Mouse (Mus musculus) MEL (cell line): ENCODE measurements around the gene Sorbs2. TPM values are rescaled to one million over a fixed set of nuclear protein-coding genes. Genes with fewer than 3 reads are reported as not detected.

Experiments used
- DNase-seq: peaks from one replicate; pipeline ENCODE4 v3.0.0; 2011; ENCODE audit warnings: low read depth, low spot score
- H3K27ac ChIP-seq: 2 replicates; pipeline ENCODE4 v1.5.1; 2012; ENCODE audit warnings: low read depth, mild to moderate bottlenecking, control low read depth, low read length, moderate library complexity; ENCODE audit not compliant: control insufficient read depth
- H3K27me3 ChIP-seq, 2 experiments: fragments of 150-350 bp in 1 of 2; sonication (generic) in 1 of 2; 2 replicates each; pipeline ENCODE4 v1.6.1; 2012; ENCODE audit warnings: low read length in 2 of 2, mild to moderate bottlenecking in 2 of 2, improper control_type of control experiment in 1 of 2, moderate library complexity in 1 of 2; ENCODE audit not compliant: insufficient read depth in 2 of 2, control insufficient read depth in 1 of 2
- H3K36me3 ChIP-seq, 2 experiments: 2 replicates each; pipeline ENCODE4 v1.6.1; 2012 to 2014; ENCODE audit warnings: low read length in 2 of 2, improper control_type of control experiment in 1 of 2, inconsistent platforms in 1 of 2, mild to moderate bottlenecking in 1 of 2; ENCODE audit not compliant: insufficient read depth in 2 of 2, control insufficient read depth in 1 of 2
- H3K4me1 ChIP-seq, 2 experiments: fragments of 150-350 bp in 1 of 2; sonication (generic) in 1 of 2; 2 replicates each; pipeline ENCODE4 v1.6.1; 2012; ENCODE audit warnings: low read length in 2 of 2, improper control_type of control experiment in 1 of 2, mild to moderate bottlenecking in 1 of 2; ENCODE audit not compliant: insufficient read depth in 2 of 2, control insufficient read depth in 1 of 2
- H3K4me3 ChIP-seq, 2 experiments: fragments of 150-350 bp in 1 of 2; sonication (generic) in 1 of 2; 2 replicates each; pipeline ENCODE4 v1.5.1; 2012; ENCODE audit warnings: low read depth in 2 of 2, low read length in 2 of 2, mild to moderate bottlenecking in 2 of 2, moderate library complexity in 2 of 2, control low read depth in 1 of 2, improper control_type of control experiment in 1 of 2; ENCODE audit not compliant: control insufficient read depth in 1 of 2, insufficient read depth in 1 of 2
- H3K79me2 ChIP-seq: 2 replicates; pipeline ENCODE4 v1.6.1; 2012; ENCODE audit warnings: mild to moderate bottlenecking, low read length, moderate library complexity; ENCODE audit not compliant: control insufficient read depth, poor library complexity, insufficient read depth
- H3K9ac ChIP-seq: 2 replicates; pipeline ENCODE4 v1.6.1; 2012; ENCODE audit warnings: low read depth, mild to moderate bottlenecking, control low read depth, low read length, moderate library complexity; ENCODE audit not compliant: control insufficient read depth, poor library complexity, severe bottlenecking
- H3K9me3 ChIP-seq: fragments of 150-350 bp; sonication (generic); replicated peaks from 2 replicates; pipeline ENCODE4 v1.6.1; 2012; ENCODE audit warnings: mild to moderate bottlenecking, low read length, improper control_type of control experiment, moderate library complexity; ENCODE audit not compliant: insufficient read depth
- BHLHE40 ChIP-seq: IDR thresholded peaks from 2 replicates; pipeline ENCODE4 v1.6.1; 2012; ENCODE audit warnings: low read depth, mild to moderate bottlenecking, inconsistent platforms, low read length, improper control_type of control experiment, borderline replicate concordance
- CHD1 ChIP-seq: IDR thresholded peaks from 2 replicates; pipeline ENCODE4 v1.6.1; 2012; ENCODE audit warnings: low read depth, mild to moderate bottlenecking, inconsistent platforms, low read length, improper control_type of control experiment
- CHD2 ChIP-seq: IDR thresholded peaks from 2 replicates; pipeline ENCODE4 v1.6.1; 2011; ENCODE audit warnings: low read length, improper control_type of control experiment
- E2F4 ChIP-seq: IDR thresholded peaks from 2 replicates; pipeline ENCODE4 v1.6.1; 2011; ENCODE audit warnings: low read depth, low read length, improper control_type of control experiment, borderline replicate concordance
- ELF1 ChIP-seq: IDR thresholded peaks from 2 replicates; pipeline ENCODE4 v1.6.1; 2014; ENCODE audit warnings: low read depth, mild to moderate bottlenecking, inconsistent platforms, low read length, improper control_type of control experiment, moderate library complexity
- EP300 ChIP-seq, 2 experiments: IDR thresholded peaks; 2 replicates each; pipeline ENCODE4 v1.6.1; 2011; ENCODE audit warnings: improper control_type of control experiment in 2 of 2, low read length in 2 of 2, low read depth in 1 of 2, mild to moderate bottlenecking in 1 of 2
- GABPA ChIP-seq: IDR thresholded peaks from 2 replicates; pipeline ENCODE4 v1.6.1; 2012; ENCODE audit warnings: low read depth, mild to moderate bottlenecking, inconsistent platforms, low read length, improper control_type of control experiment, moderate library complexity
- GATA1 ChIP-seq: IDR thresholded peaks from 2 replicates; pipeline ENCODE4 v1.6.1; 2011; ENCODE audit warnings: low read depth, low read length, improper control_type of control experiment
- HCFC1 ChIP-seq: IDR thresholded peaks from 2 replicates; pipeline ENCODE4 v1.6.1; 2012; ENCODE audit warnings: low read depth, mild to moderate bottlenecking, inconsistent platforms, low read length, improper control_type of control experiment, moderate library complexity
- JUND ChIP-seq: IDR thresholded peaks from 2 replicates; pipeline ENCODE4 v1.6.1; 2011; ENCODE audit warnings: low read depth, mild to moderate bottlenecking, improper control_type of control experiment, low read length
- MAX ChIP-seq: IDR thresholded peaks from 2 replicates; pipeline ENCODE4 v1.6.1; 2011; ENCODE audit warnings: low read length, improper control_type of control experiment
- NELFE ChIP-seq: IDR thresholded peaks from 2 replicates; pipeline ENCODE4 v1.6.1; 2011; ENCODE audit warnings: low read depth, low read length, improper control_type of control experiment
- POLR2AphosphoS2 ChIP-seq: IDR thresholded peaks from 2 replicates; pipeline ENCODE4 v1.6.1; 2011; ENCODE audit warnings: low read length, improper control_type of control experiment
- POLR2AphosphoS5 ChIP-seq: IDR thresholded peaks from 2 replicates; pipeline ENCODE4 v1.6.1; 2012; ENCODE audit warnings: low read depth, borderline replicate concordance, mild to moderate bottlenecking, inconsistent platforms, low read length, moderate library complexity, mixed read lengths
- RAD21 ChIP-seq: IDR thresholded peaks from 2 replicates; pipeline ENCODE4 v1.6.1; 2011; ENCODE audit warnings: mild to moderate bottlenecking, low read depth, low read length, improper control_type of control experiment
- RCOR1 ChIP-seq: IDR thresholded peaks from 2 replicates; pipeline ENCODE4 v1.6.1; 2012; ENCODE audit warnings: low read depth, mild to moderate bottlenecking, inconsistent platforms, low read length, improper control_type of control experiment
- UBTF ChIP-seq: IDR thresholded peaks from 2 replicates; pipeline ENCODE4 v1.6.1; 2012; ENCODE audit warnings: low read depth, mild to moderate bottlenecking, inconsistent platforms, low read length, improper control_type of control experiment, moderate library complexity, borderline replicate concordance; ENCODE audit not compliant: insufficient read depth
- USF1 ChIP-seq: IDR thresholded peaks from 2 replicates; pipeline ENCODE4 v1.6.1; 2014; ENCODE audit warnings: low read depth, mild to moderate bottlenecking, inconsistent platforms, low read length, improper control_type of control experiment, moderate library complexity
- ZMIZ1 ChIP-seq: IDR thresholded peaks from 2 replicates; pipeline ENCODE4 v1.6.1; 2012; ENCODE audit warnings: low read depth, mild to moderate bottlenecking, inconsistent platforms, low read length, improper control_type of control experiment, moderate library complexity
- polyA plus RNA-seq, 2 experiments: library from polyadenylated mRNA; stranded (reverse) in 1 of 2; unstranded in 1 of 2; fragments of >175 nt in 1 of 2; fragments of >200 nt in 1 of 2; gene quantifications; 2 replicates each; pipeline versions ENCODE4 v1.2.1 to v1.2.4; 2012; ENCODE audit warnings: low replicate concordance in 2 of 2, low read depth in 1 of 2; ENCODE audit not compliant: insufficient read length in 2 of 2, insufficient read depth in 1 of 2, missing spikeins in 1 of 2
- total RNA-seq: library from RNA; depleted of rRNA; stranded (reverse); fragments of 300-350 nt; gene quantifications from 2 replicates; pipeline ENCODE4 v1.2.3, GENCODE M21; 2012

Gene Sorbs2
- total and polyA plus RNA-seq, 3 experiments, result not detected

GRCm38 (mm10) chr8:45709734-45710133 is 202.1 kb downstream of the Sorbs2 start:
- H3K36me3 ChIP-seq, result no peaks in the 10 kb centered on the region
- H3K9me3 ChIP-seq, result no peaks in the 10 kb centered on the region
- no peaks in the 10 kb centered on the region for H3K4me1 ChIP-seq
- no peak overlapping the region for H3K4me3 ChIP-seq
- no peak overlapping the region for H3K27ac ChIP-seq
- no peaks in the 10 kb centered on the region for H3K27me3 ChIP-seq
- H3K9ac ChIP-seq, result no peak overlapping the region
- TF ChIP-seq EP300 (IDR thresholded peaks at IDR 0.05; ENCODE audit: low read depth in 1 of 2, low read length in 2 of 2) (no peak), HCFC1 (no peak), POLR2AphosphoS2 (no peak), JUND (no peak), CHD2 (no peak), RCOR1 (no peak), GATA1 (no peak), UBTF (no peak), USF1 (no peak)
- H3K79me2 ChIP-seq, result no peaks in the 10 kb centered on the region
- DNase-seq, result no peak

- no peaks in the 10 kb centered on the region for H3K4me1 ChIP-seq
- H3K9ac ChIP-seq, result no peak overlapping the region
- no peaks in the 10 kb centered on the region for H3K27me3 ChIP-seq
- no peak for DNase-seq
- H3K36me3 ChIP-seq, result no peaks in the 10 kb centered on the region
- H3K4me3 ChIP-seq, result no peak overlapping the region
- no peaks in the 10 kb centered on the region for H3K9me3 ChIP-seq
- H3K79me2 ChIP-seq, result no peaks in the 10 kb centered on the region
- TF ChIP-seq ZMIZ1, result no peak
- no peak overlapping the region for H3K27ac ChIP-seq
Measured at GRCm38 (mm10) chr8:45712610-45713009, 205.0 kb downstream of the Sorbs2 start.

- H3K27ac ChIP-seq, result no peak overlapping the region
- H3K4me1 ChIP-seq, result no peaks in the 10 kb centered on the region
- no peak overlapping the region for H3K9ac ChIP-seq
- H3K9me3 ChIP-seq, result no peaks in the 10 kb centered on the region
- TF ChIP-seq RAD21, result no peak
- TF ChIP-seq JUND, result no peak
- no peak for TF ChIP-seq GABPA
- TF ChIP-seq ELF1, result no peak
- no peak for TF ChIP-seq EP300 (IDR thresholded peaks at IDR 0.05; ENCODE audit: low read depth in 1 of 2, low read length in 2 of 2)
- TF ChIP-seq BHLHE40, result no peak
- no peak for TF ChIP-seq MAX
- TF ChIP-seq CHD1, result no peak
- no peak for TF ChIP-seq E2F4
- no peak for TF ChIP-seq NELFE
- no peak for TF ChIP-seq POLR2AphosphoS5
- no peak for DNase-seq
- no peaks in the 10 kb centered on the region for H3K27me3 ChIP-seq
- H3K79me2 ChIP-seq, result no peaks in the 10 kb centered on the region
- no peaks in the 10 kb centered on the region for H3K36me3 ChIP-seq
- H3K4me3 ChIP-seq, result no peak overlapping the region
Measured at GRCm38 (mm10) chr8:45714806-45715205, 207.2 kb downstream of the Sorbs2 start.
